Mouse (Mus musculus): ENCODE measurements around the gene Bhmt. TPM values are rescaled to one million over a fixed set of nuclear protein-coding genes. Genes with fewer than 3 reads are reported as not detected.
A peak's percentile ranks its signal among the peaks of the same experiment; 100 is the strongest.
"Not testable (repeated sequence)": the region's sequence is repeated elsewhere in the genome, so short reads cannot be mapped to it uniquely, and the experiment has no call there.

Bhmt gene
- polyA plus RNA-seq, 1 experiment from 2014 or later: 0.11 TPM

- no peak overlapping the region for H3K4me2 ChIP-seq (ENCODE audit: low read depth, low read length)
Observed at GRCm38 (mm10) chr13:93613771-93614170, 24.0 kb downstream of the Bhmt start.

GRCm38 (mm10) chr13:93612660-93613607 lies 24.8 kb downstream of the Bhmt start:
- Histone ChIP-seq H3K4me3 (ENCODE audit: low read length) (no peak overlapping the region), H3K27me3 (ENCODE audit: control insufficient read depth, insufficient read depth, low read depth, low read length) (no peaks in the 10 kb centered on the region), H3K9ac (ENCODE audit: low read length) (no peak overlapping the region; the same call in 1 of the 2 replicates), H3K4me2 (ENCODE audit: low read depth, low read length) (no peak overlapping the region), H3K9me3 (ENCODE audit: control insufficient read depth, low read length) (no peaks in the 10 kb centered on the region), H3K36me3 (ENCODE audit: control insufficient read depth, insufficient read depth, low read length) (no peaks in the 10 kb centered on the region), H3K27ac (ENCODE audit: low read length) (no peak overlapping the region), H3K4me1 (replicated peaks; ENCODE audit: control insufficient read depth, insufficient read depth, low read length) (0 out of 2 replicates have a peak, but pooled peaks cover 2% of the 10 kb centered on the region)
- peak; percentile 59 for ATAC-seq (ENCODE audit: low read depth)
- WGBS: 42% methylated on average over 19 of the region's 19 CpGs

More at GRCm38 (mm10) chr13:93613771-93614170, 24.0 kb downstream of the Bhmt start:
- H3K27me3 ChIP-seq (ENCODE audit: control insufficient read depth, insufficient read depth, low read depth, low read length): no peaks in the 10 kb centered on the region
- no peaks in the 10 kb centered on the region for H3K9me3 ChIP-seq (ENCODE audit: control insufficient read depth, low read length)
- 51% methylated on average over 4 of the region's 4 CpGs for WGBS
- no peak overlapping the region for H3K27ac ChIP-seq (ENCODE audit: low read length)
- no peak for ATAC-seq (ENCODE audit: low read depth)
- H3K36me3 ChIP-seq (ENCODE audit: control insufficient read depth, insufficient read depth, low read length): no peaks in the 10 kb centered on the region
- H3K4me3 ChIP-seq (ENCODE audit: low read length): no peak overlapping the region
- 0 out of 2 replicates have a peak, but pooled peaks cover 2% of the 10 kb centered on the region for H3K4me1 ChIP-seq (replicated peaks; ENCODE audit: control insufficient read depth, insufficient read depth, low read length)
- H3K9ac ChIP-seq (ENCODE audit: low read length): no peak overlapping the region

DNA sequence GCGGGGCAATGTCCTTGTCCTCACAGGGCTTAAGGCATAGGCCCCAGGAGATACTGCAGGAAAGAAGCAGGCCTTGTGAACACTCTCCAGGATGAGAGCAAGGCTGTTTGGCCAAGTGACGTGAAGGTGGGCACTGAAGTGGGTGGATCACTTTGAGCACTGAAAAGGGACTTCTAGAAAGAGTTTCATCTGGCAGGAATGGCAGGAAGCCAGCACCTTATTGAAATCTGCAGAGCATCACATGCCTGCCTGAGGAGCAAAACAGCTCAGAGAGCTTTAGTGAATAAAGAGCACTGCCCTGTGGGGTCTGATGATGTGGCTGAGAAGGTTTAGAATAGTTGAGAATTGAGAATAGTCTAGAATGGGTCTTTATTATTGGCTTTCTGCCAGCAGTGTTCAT lies 29.3 kb downstream of the Bhmt start:
- Histone ChIP-seq H3K27me3 (ENCODE audit: control insufficient read depth, insufficient read depth, low read depth, low read length) (no peaks in the 10 kb centered on the region), H3K4me1 (replicated peaks; ENCODE audit: control insufficient read depth, insufficient read depth, low read length) (0 out of 2 replicates have a peak, but pooled peaks cover 2% of the 10 kb centered on the region), H3K36me3 (ENCODE audit: control insufficient read depth, insufficient read depth, low read length) (no peaks in the 10 kb centered on the region), H3K9me3 (ENCODE audit: control insufficient read depth, low read length) (no peaks in the 10 kb centered on the region), H3K9ac (ENCODE audit: low read length) (no peak overlapping the region), H3K4me3 (ENCODE audit: low read length) (no peak overlapping the region), H3K4me2 (ENCODE audit: low read depth, low read length) (no peak overlapping the region), H3K27ac (ENCODE audit: low read length) (no peak overlapping the region)
- no peak for ATAC-seq (ENCODE audit: low read depth)
- WGBS: 72% methylated on average over 2 of the region's 2 CpGs

DNA sequence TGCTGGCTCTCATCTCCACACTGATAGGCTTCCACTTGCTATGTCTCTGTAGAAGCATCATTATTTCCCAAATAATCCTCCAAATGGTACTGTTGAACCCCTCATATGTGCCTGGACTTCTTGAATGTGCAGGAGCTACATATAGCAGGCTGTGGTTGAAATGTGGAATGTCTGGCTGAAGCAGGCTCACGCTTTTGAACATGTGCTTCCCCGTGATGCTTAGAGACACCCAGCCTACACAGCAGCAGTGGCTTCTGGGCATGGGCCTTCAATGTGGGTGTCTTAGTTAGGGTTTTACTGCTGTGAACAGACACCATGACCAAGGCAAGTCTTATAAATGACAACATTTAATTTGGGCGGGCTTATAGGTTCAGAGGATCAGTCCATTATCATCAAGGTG lies 30.1 kb downstream of the Bhmt start:
- Histone ChIP-seq H3K9ac (ENCODE audit: low read length) (no peak overlapping the region), H3K4me3 (ENCODE audit: low read length) (no peak overlapping the region), H3K4me1 (replicated peaks; ENCODE audit: control insufficient read depth, insufficient read depth, low read length) (0 out of 2 replicates have a peak, but pooled peaks cover 1% of the 10 kb centered on the region), H3K36me3 (ENCODE audit: control insufficient read depth, insufficient read depth, low read length) (no peaks in the 10 kb centered on the region), H3K27me3 (ENCODE audit: control insufficient read depth, insufficient read depth, low read depth, low read length) (no peaks in the 10 kb centered on the region), H3K9me3 (ENCODE audit: control insufficient read depth, low read length) (no peaks in the 10 kb centered on the region), H3K27ac (ENCODE audit: low read length) (no peak overlapping the region), H3K4me2 (ENCODE audit: low read depth, low read length) (no peak overlapping the region)
- ATAC-seq (ENCODE audit: low read depth): no peak
- 92% methylated on average over 3 of the region's 3 CpGs for WGBS

DNA sequence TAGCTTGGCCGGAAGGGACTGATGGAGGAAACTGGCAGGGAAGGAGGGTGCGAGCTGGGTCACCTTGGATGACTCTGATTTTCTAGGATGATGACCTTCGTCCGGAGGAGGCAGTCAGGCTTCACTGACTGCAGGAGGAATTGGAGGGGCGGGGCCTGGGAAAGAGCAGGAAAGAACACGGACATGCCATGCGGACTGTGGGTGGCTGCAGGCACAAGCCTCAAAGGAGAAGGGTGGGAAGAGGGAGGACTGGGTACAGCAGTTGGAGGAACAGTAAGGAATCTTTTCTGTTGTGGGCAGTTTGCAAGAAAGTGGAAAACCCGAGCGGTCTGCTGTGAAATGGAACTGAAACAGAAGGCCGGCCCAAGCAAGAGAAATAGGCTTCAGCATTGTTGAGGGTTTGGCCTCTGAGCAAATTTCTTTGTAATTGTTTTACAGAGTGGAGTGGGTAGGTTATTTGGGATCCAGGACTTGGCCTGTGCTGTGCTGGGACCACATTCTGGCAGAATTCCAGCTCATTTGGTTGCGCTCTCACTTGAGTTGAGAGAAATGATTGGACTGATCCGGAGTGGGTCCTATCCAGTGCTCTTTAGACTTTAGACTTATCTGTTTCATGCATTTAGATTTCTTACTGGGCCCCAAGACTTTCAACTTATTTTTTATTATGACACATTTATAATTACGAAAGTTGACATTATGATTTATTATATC lies 30.7 kb downstream of the Bhmt start:
- H3K9ac ChIP-seq (ENCODE audit: low read length): no peak overlapping the region
- H3K27ac ChIP-seq (ENCODE audit: low read length): no peak overlapping the region
- no peaks in the 10 kb centered on the region for H3K27me3 ChIP-seq (ENCODE audit: control insufficient read depth, insufficient read depth, low read depth, low read length)
- H3K4me3 ChIP-seq (ENCODE audit: low read length): no peak overlapping the region
- 66% methylated on average over 13 of the region's 13 CpGs for WGBS
- no peaks in the 10 kb centered on the region for H3K9me3 ChIP-seq (ENCODE audit: control insufficient read depth, low read length)
- H3K4me2 ChIP-seq (ENCODE audit: low read depth, low read length): no peak overlapping the region
- peak; percentile 57 for ATAC-seq (ENCODE audit: low read depth)
- H3K36me3 ChIP-seq (ENCODE audit: control insufficient read depth, insufficient read depth, low read length): no peaks in the 10 kb centered on the region
- no peaks in the 10 kb centered on the region for H3K4me1 ChIP-seq (replicated peaks; ENCODE audit: control insufficient read depth, insufficient read depth, low read length)

- WGBS: 60% methylated on average over 4 of the region's 4 CpGs
- no peak overlapping the region for H3K4me2 ChIP-seq (ENCODE audit: low read depth, low read length)
Observed at GRCm38 (mm10) chr13:93604698-93605097, 33.1 kb downstream of the Bhmt start.

DNA sequence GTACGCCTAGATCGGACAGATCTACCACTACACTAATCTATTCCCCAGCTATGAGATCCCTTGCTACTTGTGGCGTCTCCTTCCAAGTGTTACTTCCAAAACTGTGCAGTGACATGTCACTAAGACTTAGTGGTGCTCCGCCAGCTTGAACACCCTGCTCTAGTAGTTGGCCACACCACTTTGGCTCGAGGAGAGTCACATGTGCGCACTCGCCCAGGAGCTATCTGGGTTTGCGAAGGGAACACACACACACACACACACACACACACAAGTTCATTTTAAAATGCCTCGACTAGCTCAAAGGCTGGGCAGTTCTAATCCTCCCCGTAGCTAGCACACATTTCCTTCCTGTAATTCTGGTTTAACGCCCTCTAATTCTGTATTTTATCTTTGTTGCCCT lies 36.2 kb downstream of the Bhmt start:
- no peaks in the 10 kb centered on the region for H3K36me3 ChIP-seq (ENCODE audit: control insufficient read depth, insufficient read depth, low read length)
- no peak overlapping the region for H3K4me3 ChIP-seq (ENCODE audit: low read length)
- no peaks in the 10 kb centered on the region for H3K4me1 ChIP-seq (replicated peaks; ENCODE audit: control insufficient read depth, insufficient read depth, low read length)
- no peak overlapping the region for H3K9ac ChIP-seq (ENCODE audit: low read length)
- no peak overlapping the region for H3K27ac ChIP-seq (ENCODE audit: low read length)
- H3K27me3 ChIP-seq (ENCODE audit: control insufficient read depth, insufficient read depth, low read depth, low read length): no peaks in the 10 kb centered on the region
- 75% methylated on average over 11 of the region's 11 CpGs for WGBS
- H3K4me2 ChIP-seq (ENCODE audit: low read depth, low read length): no peak overlapping the region
- no peaks in the 10 kb centered on the region for H3K9me3 ChIP-seq (ENCODE audit: control insufficient read depth, low read length)
- no peak for ATAC-seq (ENCODE audit: low read depth)

More at GRCm38 (mm10) chr13:93604698-93605097, 33.1 kb downstream of the Bhmt start:
- H3K4me3 ChIP-seq (ENCODE audit: low read length): no peak overlapping the region
- no peak for ATAC-seq (ENCODE audit: low read depth)
- no peaks in the 10 kb centered on the region for H3K36me3 ChIP-seq (ENCODE audit: control insufficient read depth, insufficient read depth, low read length)
- no peak overlapping the region for H3K27ac ChIP-seq (ENCODE audit: low read length)
- no peaks in the 10 kb centered on the region for H3K27me3 ChIP-seq (ENCODE audit: control insufficient read depth, insufficient read depth, low read depth, low read length)
- H3K4me1 ChIP-seq (replicated peaks; ENCODE audit: control insufficient read depth, insufficient read depth, low read length): no peaks in the 10 kb centered on the region
- no peaks in the 10 kb centered on the region for H3K9me3 ChIP-seq (ENCODE audit: control insufficient read depth, low read length)
- H3K9ac ChIP-seq (ENCODE audit: low read length): no peak overlapping the region

GRCm38 (mm10) chr13:93593040-93593699 lies 44.6 kb downstream of the Bhmt start:
- Histone ChIP-seq H3K27me3 (ENCODE audit: control insufficient read depth, insufficient read depth, low read depth, low read length) (no peaks in the 10 kb centered on the region), H3K4me2 (ENCODE audit: low read depth, low read length) (no peak overlapping the region), H3K4me1 (replicated peaks; ENCODE audit: control insufficient read depth, insufficient read depth, low read length) (no peaks in the 10 kb centered on the region), H3K36me3 (ENCODE audit: control insufficient read depth, insufficient read depth, low read length) (no peaks in the 10 kb centered on the region), H3K27ac (ENCODE audit: low read length) (no peak overlapping the region), H3K4me3 (ENCODE audit: low read length) (no peak overlapping the region), H3K9me3 (ENCODE audit: control insufficient read depth, low read length) (no peaks in the 10 kb centered on the region), H3K9ac (ENCODE audit: low read length) (no peak overlapping the region)
- 60% methylated on average over 2 of the region's 2 CpGs for WGBS
- no peak for ATAC-seq (ENCODE audit: low read depth)

GRCm38 (mm10) chr13:93582526-93582925 lies 55.2 kb downstream of the Bhmt start:
- H3K9ac ChIP-seq (ENCODE audit: low read length); H3K4me1 ChIP-seq (replicated peaks; ENCODE audit: control insufficient read depth, insufficient read depth, low read length); H3K36me3 ChIP-seq (ENCODE audit: control insufficient read depth, insufficient read depth, low read length); H3K4me2 ChIP-seq (ENCODE audit: low read depth, low read length); H3K27me3 ChIP-seq (ENCODE audit: control insufficient read depth, insufficient read depth, low read depth, low read length); H3K4me3 ChIP-seq (ENCODE audit: low read length); H3K9me3 ChIP-seq (ENCODE audit: control insufficient read depth, low read length); ATAC-seq (ENCODE audit: low read depth); H3K27ac ChIP-seq (ENCODE audit: low read length): not testable (repeated sequence)
- 86% methylated on average over 9 of the region's 9 CpGs for WGBS
